22 mouse cellular contexts compared by ENCODE assay signal in the genomic region with DNA sequence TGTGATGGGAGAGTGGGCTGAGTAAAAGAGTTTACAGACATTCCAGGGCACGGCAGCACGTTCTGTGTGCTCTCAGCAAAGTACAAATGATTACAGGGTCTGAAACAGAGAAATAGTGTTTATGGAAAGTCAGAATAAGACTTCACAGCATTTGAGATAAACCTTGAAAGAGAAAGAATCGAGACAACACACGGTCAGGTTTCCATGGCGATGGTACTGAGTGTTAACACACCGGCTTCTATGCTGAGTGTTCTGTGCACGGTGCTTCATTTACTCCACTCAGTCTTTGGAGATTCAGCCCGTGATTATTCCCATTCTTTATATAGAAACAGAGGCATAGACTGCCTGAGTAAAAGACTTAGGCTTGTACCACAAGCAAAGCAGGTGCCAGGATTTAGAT.
A peak's percentile ranks its signal among the peaks of the same experiment; 100 is the strongest.
DNase-seq lines count a peak whose midpoint lies in the region; ATAC-seq and TF ChIP-seq lines count a peak whose summit lies in the region.
"Had no signal": no experiment of that assay in that cellular context is flagged by ENCODE, and none has a peak within 500 bp of the region (broad histone marks: within the 10 kb centered on the region; RNA-seq: fewer than 3 reads in every experiment).

No protein-coding gene starts in this region.

- H3K27ac ChIP-seq in cortical plate, adult 2 months (ENCODE audit: insufficient read depth, low read length) = 0 out of 2 replicates have a peak overlapping the region, but pooled peaks have one; percentile 5
- H3K27ac ChIP-seq: embryonic facial prominence, embryonic 10.5 days; liver, embryonic 14.5 days; macrophage; midbrain, embryonic 12.5 days had no signal

- no peak for TF ChIP-seq CTCF in brain, embryonic 14.5 days (IDR thresholded peaks at IDR 0.05; ENCODE audit: borderline replicate concordance, extremely low read depth, insufficient read depth, insufficient read length)
- TF ChIP-seq CTCF in cortical plate, adult 2 months (IDR thresholded peaks at IDR 0.05; ENCODE audit: extremely low read depth, insufficient read depth, low read length) = no peak

- peaks cover 10% of the 10 kb centered on the region for H3K4me1 ChIP-seq in cortical plate, adult 2 months (ENCODE audit: control insufficient read depth, insufficient read depth, low read length)
- H3K4me1 ChIP-seq: embryonic facial prominence, embryonic 10.5 days; heart, embryonic 12.5 days had no signal

- no peak for TF ChIP-seq POLR2A in brain, embryonic 14.5 days (IDR thresholded peaks at IDR 0.05; ENCODE audit: borderline replicate concordance, extremely low read depth, insufficient read depth, insufficient read length, poor library complexity, severe bottlenecking)
- TF ChIP-seq POLR2A in cortical plate, adult 2 months (IDR thresholded peaks at IDR 0.05; ENCODE audit: extremely low read depth, insufficient read depth, low read length) = no peak

- DNase-seq in frontal cortex, postnatal 10 days (ENCODE audit: low spot score in 2 of 2) = no peak
- peak; percentile 51 to 65 for DNase-seq in left cerebral cortex, postnatal 25 days (ENCODE audit: low spot score in 2 of 2)
- DNase-seq in left cerebral cortex, postnatal 10 days (ENCODE audit: extremely low spot score in 1 of 2, low spot score in 2 of 2) = no peak
- DNase-seq in brain, embryonic 14.5 days (ENCODE audit: low read depth) = peak; percentile 75
- no peak for DNase-seq in natural killer cell, adult 2 months (ENCODE audit: low spot score in 2 of 2)
- DNase-seq in urinary bladder, postnatal 4 days (ENCODE audit: low spot score in 2 of 2) = no peak
- DNase-seq: cerebellum, adult 9-11 months; gastrocnemius, postnatal 10 days; heart, adult 11 months; heart, postnatal 36 days; kidney, adult 2 months; kidney, postnatal 10 days; retina, postnatal 1 day; thymus, adult 2 months had no signal

- intact Hi-C loops in left cerebral cortex, postnatal 25 days (cut with DNase I) = no loop called here
- intact Hi-C loops in left cerebral cortex, postnatal 10 days (cut with DNase I) = no loop called here

- no peak overlapping the region for H3K4me3 ChIP-seq in cortical plate, adult 2 months (ENCODE audit: insufficient read depth, low read length)
- H3K4me3 ChIP-seq: embryonic facial prominence, embryonic 10.5 days; heart, embryonic 12.5 days; midbrain, embryonic 12.5 days had no signal

- ATAC-seq in frontal cortex, adult (ENCODE audit: low TSS enrichment) = peak; percentile 82
- ATAC-seq: inflammation-experienced regulatory T-cells, adult 6 months had no signal

Comparison
In these comparisons a context has a peak if more than half of its experiments do, and no peak if none do; other contexts are left out.
1. DNase-seq: peak in left cerebral cortex, postnatal 25 days (2 of 2) and brain, embryonic 14.5 days (single experiment); none in frontal cortex, postnatal 10 days (0 of 2), left cerebral cortex, postnatal 10 days (0 of 2), natural killer cell, adult 2 months (0 of 2) and urinary bladder, postnatal 4 days (0 of 2).